8 mouse cellular contexts compared by ENCODE assay signal in the genomic region with DNA sequence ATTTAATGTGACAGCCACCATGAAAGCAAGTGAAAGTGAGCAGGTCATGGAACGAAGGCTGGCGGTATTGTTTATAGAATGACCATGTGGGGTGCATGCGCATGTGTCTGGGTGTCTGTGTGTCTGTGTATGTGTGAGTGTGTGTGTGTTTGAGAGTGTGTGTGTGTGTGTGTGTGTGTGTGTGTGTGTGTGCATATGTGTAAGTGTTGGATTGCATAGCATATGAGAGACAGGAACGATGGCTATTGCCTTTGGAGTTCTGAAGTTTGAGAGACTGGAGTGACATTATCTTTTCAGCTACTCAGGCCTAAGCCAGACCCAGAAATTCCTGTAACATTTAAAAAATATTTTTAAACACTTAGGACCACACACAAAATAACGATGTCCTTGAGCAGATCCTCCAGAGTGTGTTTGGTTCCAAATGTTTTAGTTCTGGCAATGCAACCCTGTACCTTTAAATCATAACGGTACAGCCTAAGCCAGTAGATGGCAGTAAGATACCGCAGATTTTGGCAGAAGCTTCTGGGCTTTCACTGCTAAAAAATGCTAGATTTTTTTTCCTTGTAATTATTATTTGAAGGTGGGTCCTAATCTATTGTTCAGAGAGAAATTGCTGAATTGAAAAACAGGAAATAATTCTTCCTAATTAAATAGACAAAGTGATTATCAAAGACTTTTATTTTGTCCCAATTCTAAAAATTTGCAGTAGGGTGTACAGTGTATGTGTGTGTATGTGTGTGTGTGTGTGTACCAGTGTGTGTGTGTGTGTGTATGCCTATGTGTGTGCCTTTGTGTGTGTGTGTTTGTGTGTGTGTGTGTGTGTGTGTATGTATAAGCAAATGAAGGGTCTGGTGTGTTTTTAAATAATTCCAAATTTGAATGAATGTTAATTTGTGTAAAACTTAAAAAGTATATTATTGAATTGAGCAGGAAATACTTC.
DNase-seq lines count a peak whose midpoint lies in the region; ATAC-seq and TF ChIP-seq lines count a peak whose summit lies in the region.

No protein-coding gene starts in this region.

- H3K4me1 ChIP-seq in intestine, embryonic 14.5 days (replicated peaks; ENCODE audit: control insufficient read depth, insufficient read depth, low read length): 0 out of 2 replicates have a peak, but pooled peaks cover 2% of the 10 kb centered on the region
- no peaks in the 10 kb centered on the region for H3K4me1 ChIP-seq in intestine, embryonic 16.5 days (ENCODE audit: control insufficient read depth, insufficient read depth, low read length)
- peaks cover 1% of the 10 kb centered on the region; the same call in 1 of the 2 replicates for H3K4me1 ChIP-seq in forebrain, embryonic 14.5 days (ENCODE audit: control insufficient read depth, insufficient read depth, low read length)
- no peaks in the 10 kb centered on the region for H3K4me1 ChIP-seq in stomach, postnatal 0 days (replicated peaks; ENCODE audit: control insufficient read depth, insufficient read depth)

- H3K4me3 ChIP-seq in intestine, embryonic 14.5 days (ENCODE audit: low read depth, low read length): no peak overlapping the region
- no peak overlapping the region for H3K4me3 ChIP-seq in intestine, embryonic 16.5 days (ENCODE audit: low read length)
- H3K4me3 ChIP-seq in forebrain, embryonic 14.5 days (ENCODE audit: low read depth, low read length): no peak overlapping the region
- H3K4me3 ChIP-seq in stomach, postnatal 0 days (ENCODE audit: low read depth, low read length): no peak overlapping the region

- H3K9me3 ChIP-seq in intestine, embryonic 14.5 days (ENCODE audit: control insufficient read depth, low read length): no peaks in the 10 kb centered on the region
- H3K9me3 ChIP-seq in intestine, embryonic 16.5 days (ENCODE audit: control insufficient read depth, low read length): no peaks in the 10 kb centered on the region
- H3K9me3 ChIP-seq in forebrain, embryonic 14.5 days (replicated peaks; ENCODE audit: control insufficient read depth, low read length): no peaks in the 10 kb centered on the region
- no peaks in the 10 kb centered on the region for H3K9me3 ChIP-seq in stomach, postnatal 0 days (ENCODE audit: control insufficient read depth, low read length)

- no peak overlapping the region for H3K27ac ChIP-seq in intestine, embryonic 14.5 days (ENCODE audit: low read depth)
- no peak overlapping the region for H3K27ac ChIP-seq in intestine, embryonic 16.5 days (ENCODE audit: low read length)
- H3K27ac ChIP-seq in forebrain, embryonic 14.5 days (ENCODE audit: low read depth, low read length): no peak overlapping the region
- no peak overlapping the region for H3K27ac ChIP-seq in stomach, postnatal 0 days (replicated peaks)

- peak; percentile 81 for TF ChIP-seq CTCF in stomach, postnatal 0 days (IDR thresholded peaks at IDR 0.05; ENCODE audit: low read depth)

- no peaks in the 10 kb centered on the region for H3K36me3 ChIP-seq in intestine, embryonic 14.5 days (ENCODE audit: control insufficient read depth, insufficient read depth, low read length)
- H3K36me3 ChIP-seq in intestine, embryonic 16.5 days (ENCODE audit: control insufficient read depth, insufficient read depth, low read length): no peaks in the 10 kb centered on the region
- H3K36me3 ChIP-seq in forebrain, embryonic 14.5 days (ENCODE audit: control insufficient read depth, insufficient read depth, low read length): no peaks in the 10 kb centered on the region
- H3K36me3 ChIP-seq in stomach, postnatal 0 days (ENCODE audit: control insufficient read depth, insufficient read depth, low read length): no peaks in the 10 kb centered on the region

- no peak overlapping the region for H3K9ac ChIP-seq in intestine, embryonic 14.5 days (ENCODE audit: low read length)
- no peak overlapping the region for H3K9ac ChIP-seq in intestine, embryonic 16.5 days (ENCODE audit: low read depth, low read length)
- no peak overlapping the region for H3K9ac ChIP-seq in forebrain, embryonic 14.5 days (ENCODE audit: low read length)
- no peak overlapping the region for H3K9ac ChIP-seq in stomach, postnatal 0 days (ENCODE audit: low read length)

- 36% methylated on average over 7 of the region's 7 CpGs for WGBS in intestine, embryonic 14.5 days
- WGBS in intestine, embryonic 16.5 days: 43% methylated on average over 7 of the region's 7 CpGs
- WGBS in forebrain, embryonic 14.5 days: 60% methylated on average over 7 of the region's 7 CpGs
- 37% methylated on average over 7 of the region's 7 CpGs for WGBS in stomach, postnatal 0 days

- ATAC-seq in intestine, embryonic 14.5 days (replicated peaks; ENCODE audit: low FRiP score, low TSS enrichment, low read depth): no peak; the same call in 1 of the 2 replicates
- no peak for ATAC-seq in intestine, embryonic 16.5 days
- peak; percentile 81 for ATAC-seq in forebrain, embryonic 14.5 days
- ATAC-seq in stomach, postnatal 0 days (ENCODE audit: low FRiP score, low TSS enrichment): no peak
- no peak for ATAC-seq in CD4-positive, CD25-positive, alpha-beta regulatory T cell, adult 4 months

- DNase-seq in intestine, embryonic 14.5 days (ENCODE audit: low spot score): peak; percentile 61
- DNase-seq in adipocyte (ENCODE audit: low spot score): peak; percentile 74
- DNase-seq in forebrain, embryonic 14.5 days (ENCODE audit: low spot score): peak; percentile 93
- peak; percentile 69 to 72 for DNase-seq in kidney, postnatal 36 days
- DNase-seq in lung, postnatal 14 days: peak; percentile 53
- DNase-seq in stomach, postnatal 0 days (ENCODE audit: low spot score): peak; percentile 18

- no peaks in the 10 kb centered on the region for H3K27me3 ChIP-seq in intestine, embryonic 14.5 days (replicated peaks; ENCODE audit: control insufficient read depth, insufficient read depth, low read length)
- H3K27me3 ChIP-seq in intestine, embryonic 16.5 days (replicated peaks; ENCODE audit: control insufficient read depth, insufficient read depth, low read length): no peaks in the 10 kb centered on the region
- H3K27me3 ChIP-seq in forebrain, embryonic 14.5 days (replicated peaks; ENCODE audit: control insufficient read depth, insufficient read depth, low read length): no peaks in the 10 kb centered on the region
- H3K27me3 ChIP-seq in stomach, postnatal 0 days (ENCODE audit: control insufficient read depth, insufficient read depth, low read length): no peaks in the 10 kb centered on the region

- no peak for TF ChIP-seq EP300 in stomach, postnatal 0 days (optimal IDR thresholded peaks at IDR 0.05)

- no peak overlapping the region for H3K4me2 ChIP-seq in intestine, embryonic 14.5 days (ENCODE audit: low read length)
- no peak overlapping the region for H3K4me2 ChIP-seq in intestine, embryonic 16.5 days (ENCODE audit: low read depth, low read length)
- no peak overlapping the region for H3K4me2 ChIP-seq in forebrain, embryonic 14.5 days (ENCODE audit: low read length)
- H3K4me2 ChIP-seq in stomach, postnatal 0 days (replicated peaks; ENCODE audit: low read depth): no peak overlapping the region; the same call in 1 of the 2 replicates

Comparison
In these comparisons a context has a peak if more than half of its experiments do, and no peak if none do; other contexts are left out.
1. DNase-seq: peak in every context shown above with its lines; median percentile 93 in forebrain, embryonic 14.5 days; 74 in adipocyte; 70 in kidney, postnatal 36 days; 61 in intestine, embryonic 14.5 days; 53 in lung, postnatal 14 days; 18 in stomach, postnatal 0 days.